Mouse (Mus musculus): ENCODE results near the gene Kat6b. TPM values are rescaled to one million over a fixed set of nuclear protein-coding genes. Genes with fewer than 3 reads are reported as not detected.
"Not testable (repeated sequence)": the region's sequence is repeated elsewhere in the genome, so short reads cannot be mapped to it uniquely, and the experiment has no call there.

The Kat6b gene
- polyA plus RNA-seq, 1 experiment from 2014 or later: 10.4 TPM

DNA sequence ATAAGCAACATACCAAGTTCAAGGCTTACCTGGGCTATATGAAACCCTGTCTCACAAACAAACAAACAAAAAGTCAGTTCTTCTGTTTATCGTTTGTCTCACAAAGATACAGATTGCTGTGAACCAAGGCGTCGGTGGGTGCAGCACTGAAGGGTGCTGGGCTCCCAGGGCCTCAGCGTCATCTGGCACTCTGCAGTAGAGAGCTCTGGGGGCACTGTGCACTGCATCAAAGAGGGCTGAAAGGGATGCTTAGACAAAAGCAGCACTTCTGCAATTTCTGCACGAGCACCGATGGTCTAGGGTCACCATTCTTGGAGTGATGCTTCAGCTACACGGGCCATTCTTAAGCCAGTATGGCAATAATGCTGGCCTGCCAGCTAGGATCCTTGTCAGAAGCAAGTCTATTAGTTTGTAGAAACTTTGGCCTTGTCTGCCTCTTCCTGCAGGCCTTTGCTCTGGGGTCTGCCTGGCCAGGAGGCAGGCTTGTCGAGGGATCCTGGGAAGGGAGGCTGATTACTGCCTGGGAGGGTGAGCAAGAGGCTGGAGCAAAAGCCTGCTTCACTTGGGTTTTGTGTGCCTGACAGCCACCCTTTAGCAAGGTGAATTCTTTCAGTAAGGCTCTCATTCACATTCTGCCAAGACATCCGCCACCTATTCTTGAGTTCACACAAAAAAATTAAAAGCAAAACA is 7.3 kb downstream of the Kat6b start:
- not testable (repeated sequence) for H3K36me3 ChIP-seq; H3K9me3 ChIP-seq (replicated peaks); H3K4me3 ChIP-seq; H3K4me1 ChIP-seq; H3K27me3 ChIP-seq (ENCODE audit: low read depth, poor library complexity, severe bottlenecking); DNase-seq (ENCODE audit: low spot score)
- WGBS: 79% methylated on average over 9 of the region's 9 CpGs
- H3K27ac ChIP-seq (replicated peaks): peak overlapping the region; percentile 68; the same call in 1 of the 2 replicates

DNA sequence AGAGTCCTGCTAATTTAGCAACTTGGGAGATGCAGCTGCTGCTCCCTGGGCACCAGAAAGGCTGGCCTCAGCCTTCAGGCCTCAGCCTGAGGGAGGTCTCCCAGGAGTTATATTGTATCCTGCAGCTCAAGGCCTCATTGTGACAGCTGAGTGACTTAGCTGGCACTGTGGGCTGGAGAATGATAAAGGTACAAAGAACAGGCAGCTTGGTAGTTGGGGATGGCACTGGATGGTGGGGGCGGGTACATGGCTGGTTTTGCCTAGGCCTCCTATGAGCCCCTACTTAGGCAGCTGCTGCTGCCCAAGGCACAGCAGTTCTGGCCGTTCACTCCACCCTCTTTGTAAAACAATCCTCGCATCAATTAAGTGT is 7.9 kb downstream of the Kat6b start:
- DNase-seq (ENCODE audit: low spot score): no peak
- Histone ChIP-seq H3K4me3 (no peak overlapping the region), H3K4me1 (peaks cover 7% of the 10 kb centered on the region), H3K27me3 (ENCODE audit: low read depth, poor library complexity, severe bottlenecking) (no peaks in the 10 kb centered on the region), H3K27ac (replicated peaks) (peak overlapping the region; percentile 68; the same call in 1 of the 2 replicates), H3K9me3 (replicated peaks) (no peaks in the 10 kb centered on the region), H3K36me3 (no peaks in the 10 kb centered on the region)
- WGBS: 69% methylated on average over 3 of the region's 3 CpGs

DNA sequence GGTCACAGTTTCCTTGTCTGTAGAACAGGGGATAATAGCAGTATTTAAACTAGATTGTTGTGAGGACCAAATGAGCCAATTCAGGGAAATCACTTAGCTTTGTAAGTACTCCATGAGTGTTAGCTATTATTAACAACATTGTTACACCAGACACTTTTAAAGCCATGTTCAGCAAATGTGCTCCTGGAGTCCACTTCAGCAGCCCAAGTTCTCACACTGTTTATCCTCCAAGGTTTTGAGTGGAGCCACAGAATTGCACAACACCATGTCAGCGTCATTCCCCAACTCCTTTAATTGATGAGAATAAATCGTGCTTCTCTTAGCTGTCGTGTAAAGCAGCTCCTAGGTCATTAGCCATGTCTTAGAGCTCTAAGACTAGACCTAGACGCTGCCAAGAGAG is 8.9 kb downstream of the Kat6b start:
- Histone ChIP-seq H3K9me3 (replicated peaks) (no peaks in the 10 kb centered on the region), H3K27ac (replicated peaks) (no peak overlapping the region), H3K4me3 (no peak overlapping the region), H3K27me3 (ENCODE audit: low read depth, poor library complexity, severe bottlenecking) (no peaks in the 10 kb centered on the region), H3K4me1 (peaks cover 7% of the 10 kb centered on the region), H3K36me3 (no peaks in the 10 kb centered on the region)
- 80% methylated on average over 4 of the region's 4 CpGs for WGBS
- no peak for DNase-seq (ENCODE audit: low spot score)

DNA sequence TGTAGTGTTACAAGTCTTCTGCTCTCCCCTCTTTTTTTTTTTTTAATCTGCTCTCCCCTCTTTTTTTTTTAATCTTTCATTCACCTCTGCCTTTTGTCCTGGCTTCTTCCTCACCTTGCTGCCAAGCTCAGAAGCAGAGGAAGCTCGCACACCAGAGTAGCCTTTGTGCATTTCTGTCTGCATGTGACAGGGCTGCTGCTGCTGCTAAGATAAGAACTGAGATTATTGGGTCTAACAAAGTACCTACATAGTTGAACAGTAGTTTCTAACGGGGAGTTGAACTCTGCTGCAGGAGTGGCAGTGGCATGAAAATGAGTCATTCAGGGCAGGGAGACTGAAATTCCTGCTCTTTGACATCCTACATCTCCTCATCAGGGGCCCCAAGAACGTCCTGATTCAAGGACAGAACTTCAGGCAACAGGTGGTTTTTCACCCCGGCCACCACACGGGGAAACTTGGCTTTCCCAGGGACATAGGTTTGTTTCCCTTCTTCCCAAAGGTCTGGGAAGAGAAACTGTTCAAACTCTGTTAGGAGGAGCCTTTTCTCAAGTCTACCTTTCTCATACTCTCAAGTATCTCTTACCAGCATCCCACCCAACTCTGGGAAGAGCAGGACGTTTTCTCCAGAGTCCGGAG is 17.2 kb downstream of the Kat6b start:
- WGBS: 3% methylated on average over 7 of the region's 7 CpGs
- Histone ChIP-seq H3K9me3 (replicated peaks) (no peaks in the 10 kb centered on the region), H3K36me3 (no peaks in the 10 kb centered on the region), H3K27ac (replicated peaks) (peak overlapping the region; percentile 99), H3K4me3 (peak overlapping the region; percentile 97), H3K27me3 (ENCODE audit: low read depth, poor library complexity, severe bottlenecking) (no peaks in the 10 kb centered on the region), H3K4me1 (peaks cover 24% of the 10 kb centered on the region)
- no peak for DNase-seq (ENCODE audit: low spot score)

DNA sequence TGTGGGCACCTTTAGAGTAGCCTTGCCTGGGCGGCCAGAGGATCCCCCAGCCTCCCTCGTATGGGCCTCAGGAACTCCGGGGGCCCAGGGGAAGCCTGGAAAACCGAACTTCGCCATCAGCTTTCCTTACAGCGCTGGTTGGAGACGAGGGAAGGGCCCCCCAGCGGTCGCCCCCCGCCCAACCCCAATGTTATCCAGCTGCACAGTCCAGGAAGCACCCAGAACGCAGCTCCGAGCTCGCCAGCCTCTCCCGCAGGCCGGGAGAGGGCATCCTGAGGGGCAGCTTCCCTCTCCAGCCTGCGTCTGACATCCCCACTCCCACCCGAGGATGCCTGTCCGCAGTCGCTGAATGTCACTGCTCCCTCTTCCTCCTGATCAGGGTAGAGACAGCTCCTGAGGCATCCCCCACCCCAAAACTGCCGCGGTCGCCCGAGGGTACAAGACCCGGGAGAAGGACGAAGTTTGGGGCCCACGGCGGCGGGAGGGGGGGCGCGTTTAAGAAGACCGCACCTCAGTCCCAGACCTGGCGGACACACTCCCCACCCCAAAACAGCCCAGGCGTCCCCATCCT is 17.9 kb downstream of the Kat6b start:
- 0% methylated on average over 33 of the region's 33 CpGs for WGBS
- peaks cover 24% of the 10 kb centered on the region for H3K4me1 ChIP-seq
- H3K4me3 ChIP-seq: peak overlapping the region; percentile 97
- peak overlapping the region; percentile 99 for H3K27ac ChIP-seq (replicated peaks)
- no peaks in the 10 kb centered on the region for H3K27me3 ChIP-seq (ENCODE audit: low read depth, poor library complexity, severe bottlenecking)
- no peaks in the 10 kb centered on the region for H3K9me3 ChIP-seq (replicated peaks)
- peak; percentile 73 for DNase-seq (ENCODE audit: low spot score)
- H3K36me3 ChIP-seq: no peaks in the 10 kb centered on the region

DNA sequence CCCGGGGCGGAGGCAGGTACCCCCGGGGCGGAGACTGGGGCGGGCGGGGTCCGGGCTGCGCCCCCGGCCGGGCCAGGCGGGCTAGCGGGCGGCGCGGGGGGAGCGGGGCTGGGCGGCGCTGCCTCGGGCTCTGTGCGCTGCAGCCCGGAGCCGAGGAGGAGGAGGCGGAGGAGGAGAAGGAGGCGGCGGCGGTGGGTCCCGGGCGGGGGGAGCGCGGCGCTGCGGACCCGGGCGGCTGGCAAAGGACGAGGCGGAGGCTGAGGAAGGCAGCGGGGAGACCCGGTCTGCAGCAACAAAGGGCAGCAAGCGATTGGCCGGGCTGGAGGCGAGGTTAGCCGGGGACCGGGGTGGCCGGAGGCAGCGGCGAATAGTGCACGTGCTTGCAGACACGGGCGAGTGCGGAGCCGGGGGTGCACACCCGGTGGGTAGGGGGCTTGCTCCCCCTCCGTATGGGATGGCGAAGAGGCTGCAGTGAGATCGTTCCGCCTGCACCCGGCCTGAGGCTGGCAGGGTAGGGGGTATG is 18.5 kb downstream of the Kat6b start:
- H3K9me3 ChIP-seq (replicated peaks): no peaks in the 10 kb centered on the region
- peak overlapping the region; percentile 97 for H3K4me3 ChIP-seq
- DNase-seq (ENCODE audit: low spot score): peak; percentile 87

DNA sequence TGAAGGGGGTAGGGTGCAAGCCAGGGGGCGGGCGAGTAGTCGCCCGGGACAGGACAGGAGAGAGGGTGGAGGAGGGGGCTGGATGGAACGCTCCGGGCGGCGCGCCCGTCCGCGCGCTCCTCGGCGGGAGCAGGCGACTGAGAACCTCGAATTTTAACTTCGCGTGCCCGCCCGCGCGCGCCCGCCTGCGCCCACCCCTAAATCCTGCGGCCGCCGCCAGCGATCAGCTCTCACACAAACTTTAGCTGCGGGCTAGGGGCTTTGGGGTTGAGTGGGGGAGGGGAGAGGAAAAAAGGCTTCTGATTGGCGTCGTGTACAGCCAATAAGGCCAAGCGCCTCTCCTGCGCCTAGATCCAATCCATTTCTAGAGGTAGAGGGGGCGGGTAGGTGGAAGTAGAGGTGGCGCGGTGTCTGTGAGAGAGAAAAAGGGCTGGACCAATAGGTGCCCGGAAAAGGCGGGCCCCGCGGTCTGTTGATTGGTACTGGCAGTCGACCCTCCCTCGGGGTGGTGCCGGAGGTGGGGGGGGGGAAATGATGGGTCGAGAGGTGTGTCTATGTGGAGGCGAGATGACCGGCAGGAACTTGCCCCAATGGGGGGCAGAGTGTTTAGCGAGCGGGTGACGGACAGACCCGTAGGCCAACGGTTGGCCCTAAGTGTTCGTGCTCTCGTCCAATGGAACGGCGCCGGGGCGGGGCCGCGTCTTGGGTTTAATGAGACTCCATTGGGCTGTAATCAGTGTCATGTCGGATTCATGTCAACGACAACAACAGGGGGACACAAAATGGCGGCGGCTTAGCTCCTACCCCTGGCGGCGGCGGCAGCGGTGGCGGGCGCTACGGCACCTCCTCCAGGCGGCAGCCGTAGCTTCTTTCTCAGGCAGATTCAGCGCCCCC is 19.2 kb downstream of the Kat6b start:
- H3K36me3 ChIP-seq: no peaks in the 10 kb centered on the region
- peak; percentile 100 for DNase-seq (ENCODE audit: low spot score)
- peak overlapping the region; percentile 99 for H3K27ac ChIP-seq (replicated peaks)
- peak overlapping the region; percentile 97 for H3K4me3 ChIP-seq
- peaks cover 24% of the 10 kb centered on the region for H3K4me1 ChIP-seq
- H3K9me3 ChIP-seq (replicated peaks): no peaks in the 10 kb centered on the region
- under 1% methylated on average over 73 of the region's 75 CpGs for WGBS
- no peaks in the 10 kb centered on the region for H3K27me3 ChIP-seq (ENCODE audit: low read depth, poor library complexity, severe bottlenecking)

More for the DNA sequence above, 18.5 kb downstream of the Kat6b start:
- H3K27me3 ChIP-seq (ENCODE audit: low read depth, poor library complexity, severe bottlenecking): no peaks in the 10 kb centered on the region
- under 1% methylated on average over 53 of the region's 57 CpGs for WGBS
- peak overlapping the region; percentile 99 for H3K27ac ChIP-seq (replicated peaks)
- H3K36me3 ChIP-seq: no peaks in the 10 kb centered on the region
- H3K4me1 ChIP-seq: peaks cover 24% of the 10 kb centered on the region

DNA sequence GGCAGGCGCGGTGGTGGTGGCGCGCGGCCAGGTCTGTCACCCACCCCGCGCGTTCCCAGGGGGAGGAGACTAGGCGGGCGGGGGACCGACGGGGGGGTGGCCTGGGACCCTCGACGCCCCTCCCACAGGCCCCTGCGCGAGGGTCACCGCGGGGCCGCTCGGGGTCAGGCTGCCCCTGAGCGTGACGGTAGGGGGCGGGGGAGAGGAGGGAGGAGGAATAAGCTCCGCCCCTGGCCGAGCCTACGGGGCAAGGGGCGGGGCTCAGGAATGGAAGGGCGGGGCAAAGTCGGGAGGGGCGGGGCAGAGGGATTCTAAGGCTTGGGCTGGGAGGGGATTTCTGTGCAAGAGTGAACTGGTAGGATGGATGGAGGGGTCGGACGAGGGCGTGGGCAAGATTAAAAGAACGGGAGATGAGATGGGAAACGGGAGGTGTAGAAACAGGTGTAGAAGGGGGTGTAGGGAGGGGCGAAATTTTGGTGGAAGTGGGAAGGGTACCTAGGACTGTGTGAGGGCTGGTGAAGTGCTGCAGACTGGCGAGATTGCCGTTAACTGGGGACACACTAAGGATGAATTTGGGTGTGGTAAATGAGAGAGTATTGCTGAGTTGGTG is 19.9 kb downstream of the Kat6b start:
- Histone ChIP-seq H3K27ac (replicated peaks) (peak overlapping the region; percentile 99), H3K4me1 (peaks cover 24% of the 10 kb centered on the region), H3K4me3 (peak overlapping the region; percentile 97), H3K27me3 (ENCODE audit: low read depth, poor library complexity, severe bottlenecking) (no peaks in the 10 kb centered on the region), H3K9me3 (replicated peaks) (no peaks in the 10 kb centered on the region), H3K36me3 (peaks cover 7% of the 10 kb centered on the region)
- 2% methylated on average over 33 of the region's 38 CpGs for WGBS
- peak; percentile 93 for DNase-seq (ENCODE audit: low spot score)

DNA sequence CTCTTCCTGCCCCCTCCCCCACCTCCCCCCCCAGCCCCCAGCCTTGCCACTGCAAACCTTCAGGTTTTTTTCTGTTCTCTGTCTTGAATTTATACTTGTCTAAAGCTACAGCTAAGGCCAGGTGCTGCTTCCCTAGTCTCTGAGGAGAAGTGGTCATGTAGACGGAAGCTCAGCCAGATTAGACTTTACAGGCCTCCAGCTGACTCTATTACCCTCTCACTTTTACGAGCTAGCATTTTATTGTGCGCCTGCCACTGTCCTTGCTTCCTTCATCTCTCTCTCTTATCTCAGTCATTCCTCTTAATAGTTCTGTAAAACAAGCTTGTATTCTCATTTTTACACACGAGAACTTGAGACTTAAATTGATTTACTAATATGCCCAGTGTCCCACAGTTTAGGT is 23.8 kb downstream of the Kat6b start:
- Histone ChIP-seq H3K4me1 (peaks cover 8% of the 10 kb centered on the region), H3K36me3 (peaks cover 18% of the 10 kb centered on the region), H3K27ac (replicated peaks) (no peak overlapping the region), H3K27me3 (ENCODE audit: low read depth, poor library complexity, severe bottlenecking) (no peaks in the 10 kb centered on the region), H3K9me3 (replicated peaks) (no peaks in the 10 kb centered on the region), H3K4me3 (no peak overlapping the region)
- 91% methylated on average over 4 of the region's 4 CpGs for WGBS
- no peak for DNase-seq (ENCODE audit: low spot score)

DNA sequence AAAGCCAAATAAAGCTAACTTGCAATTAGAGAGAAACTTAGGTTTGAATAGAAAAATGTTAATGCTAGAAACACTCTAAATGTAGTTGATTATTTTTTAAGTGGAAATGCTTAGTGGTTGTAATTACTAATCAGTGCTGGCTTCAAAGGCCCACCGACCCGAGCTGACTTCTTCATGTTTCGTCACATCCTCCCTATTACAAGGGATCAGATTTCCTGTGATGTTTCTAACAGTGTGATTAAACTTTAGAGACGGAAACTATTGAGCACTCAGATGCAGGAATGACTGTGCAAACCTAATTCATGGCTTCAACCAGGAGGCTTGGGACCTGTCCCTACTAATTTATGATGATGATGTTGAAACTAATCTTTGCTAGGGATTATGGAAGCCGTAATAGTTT is 25.8 kb downstream of the Kat6b start:
- 89% methylated on average over 5 of the region's 5 CpGs for WGBS
- Histone ChIP-seq H3K36me3 (peaks cover 18% of the 10 kb centered on the region), H3K27ac (replicated peaks) (no peak overlapping the region), H3K27me3 (ENCODE audit: low read depth, poor library complexity, severe bottlenecking) (no peaks in the 10 kb centered on the region), H3K4me1 (peaks cover under 1% of the 10 kb centered on the region; the same call in 1 of the 2 replicates), H3K4me3 (no peak overlapping the region), H3K9me3 (replicated peaks) (no peaks in the 10 kb centered on the region)
- DNase-seq (ENCODE audit: low spot score): no peak

DNA sequence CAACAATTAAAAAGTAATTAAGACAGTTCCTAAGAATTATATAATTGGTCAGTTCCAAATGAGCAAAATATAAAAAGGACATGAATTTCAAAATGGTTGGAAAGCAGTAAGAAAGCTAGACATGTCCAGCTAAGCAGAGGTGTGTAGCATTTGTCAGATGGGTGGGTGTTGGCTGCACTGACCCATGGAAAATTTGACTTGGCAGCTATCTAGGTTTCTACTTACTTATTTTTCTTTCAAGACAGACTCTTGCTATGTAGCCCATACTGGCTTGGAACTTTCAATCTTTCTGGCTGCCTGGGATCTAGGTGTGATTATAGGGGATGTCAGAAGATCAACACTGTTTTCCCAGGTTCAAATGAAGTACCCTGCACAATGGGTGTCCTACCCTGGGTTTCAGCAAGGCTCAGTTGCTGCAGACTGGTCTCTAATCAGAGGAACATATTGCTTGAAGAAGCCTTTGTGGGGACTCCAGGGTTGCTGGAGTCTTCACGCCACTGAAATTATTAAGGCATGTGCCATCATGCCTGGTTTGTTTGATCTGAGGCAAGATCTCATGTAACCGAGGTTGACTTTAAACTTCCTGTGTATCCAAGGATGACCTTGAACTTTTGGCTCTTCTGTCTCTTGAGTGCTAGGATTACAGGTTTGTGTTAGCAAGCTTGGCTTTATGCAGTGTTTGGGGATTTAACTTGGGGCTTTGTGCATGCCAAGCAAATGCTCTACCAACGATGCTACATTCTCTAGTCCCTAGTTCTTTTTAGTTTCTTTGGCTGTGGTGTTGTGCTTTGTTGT is 28.1 kb downstream of the Kat6b start:
- Histone ChIP-seq H3K27ac (replicated peaks) (no peak overlapping the region), H3K36me3 (peaks cover 18% of the 10 kb centered on the region), H3K9me3 (replicated peaks) (no peaks in the 10 kb centered on the region), H3K27me3 (ENCODE audit: low read depth, poor library complexity, severe bottlenecking) (no peaks in the 10 kb centered on the region), H3K4me1 (no peaks in the 10 kb centered on the region), H3K4me3 (no peak overlapping the region)
- WGBS: 85% methylated on average over 3 of the region's 3 CpGs
- DNase-seq (ENCODE audit: low spot score): no peak

Data from midbrain, embryonic 10.5 days (tissue).